Mouse (Mus musculus) layer of hippocampus, adult 8-10 months (tissue): Measurements from ENCODE around the gene Tmem216. TPM values are rescaled to one million over a fixed set of nuclear protein-coding genes. Genes with fewer than 3 reads are reported as not detected.
A peak's percentile ranks its signal among the peaks of the same experiment; 100 is the strongest.
"Not testable (repeated sequence)": the region's sequence is repeated elsewhere in the genome, so short reads cannot be mapped to it uniquely, and the experiment has no call there.

ENCODE experiments used
- DNase-seq, 2 experiments: peaks; one replicate each; pipeline ENCODE4 v3.0.0; 2022; ENCODE audit warnings: low spot score in 2 of 2
- total RNA-seq, 4 experiments: library from RNA; stranded (reverse); gene quantifications; 2 replicates each; pipeline ENCODE4 v1.2.4; 2022

Gene Tmem216
- total RNA-seq, 4 experiments from 2014 or later, result 10.1 to 14.1 (median 13.3) TPM

- DNase-seq, result no peak
These were observed 9.2 kb upstream of the Tmem216 start for GRCm38 (mm10) chr19:10565217-10565616.

- DNase-seq, result no peak
These were observed 8.2 kb upstream of the Tmem216 start for GRCm38 (mm10) chr19:10564278-10564677.

- DNase-seq, result no peak
These were observed 6.3 kb upstream of the Tmem216 start for GRCm38 (mm10) chr19:10562351-10562750.

- no peak for DNase-seq
These were observed 5.7 kb upstream of the Tmem216 start for GRCm38 (mm10) chr19:10561558-10562314.

- DNase-seq, result no peak
These were observed 4.1 kb upstream of the Tmem216 start for GRCm38 (mm10) chr19:10560108-10560507.

GRCm38 (mm10) chr19:10557837-10558375 is 1.9 kb upstream of the Tmem216 start:
- not testable (repeated sequence) for DNase-seq

- DNase-seq, result no peak
These were observed 1.4 kb upstream of the Tmem216 start for GRCm38 (mm10) chr19:10557430-10557829.

- DNase-seq, result no peak
These were observed 963 bp upstream of the Tmem216 start for GRCm38 (mm10) chr19:10557001-10557400.

- no peak for DNase-seq
These were observed 16.6 kb downstream of the Tmem216 start for GRCm38 (mm10) chr19:10539454-10539853.

- no peak for DNase-seq
These were observed 26.0 kb downstream of the Tmem216 start for GRCm38 (mm10) chr19:10530082-10530481.

GRCm38 (mm10) chr19:10525910-10526309 is 30.1 kb downstream of the Tmem216 start, which contains the start of gene Sdhaf2:
Sdhaf2 (minus strand) TSS chr19:10526142.
- no peak for DNase-seq

GRCm38 (mm10) chr19:10525106-10525901 is 30.7 kb downstream of the Tmem216 start, which contains the start of gene Cpsf7:
Cpsf7 (plus strand) TSS chr19:10525266.
- DNase-seq, result peak; percentile 85 to 88

- DNase-seq, result no peak
These were observed 31.3 kb downstream of the Tmem216 start for GRCm38 (mm10) chr19:10524784-10525105.

- no peak for DNase-seq
These were observed 32.5 kb downstream of the Tmem216 start for GRCm38 (mm10) chr19:10523483-10524080.

- no peak for DNase-seq
These were observed 34.1 kb downstream of the Tmem216 start for GRCm38 (mm10) chr19:10521926-10522325.

- DNase-seq, result no peak
These were observed 35.7 kb downstream of the Tmem216 start for GRCm38 (mm10) chr19:10520355-10520754.

- no peak for DNase-seq
These were observed 45.2 kb downstream of the Tmem216 start for GRCm38 (mm10) chr19:10510759-10511330.

- no peak for DNase-seq
These were observed 53.5 kb downstream of the Tmem216 start for GRCm38 (mm10) chr19:10502571-10502970.

GRCm38 (mm10) chr19:10500581-10500980 is 55.5 kb downstream of the Tmem216 start:
- DNase-seq, result no peak

- no peak for DNase-seq
These were observed 58.4 kb downstream of the Tmem216 start for GRCm38 (mm10) chr19:10497512-10498160.

- DNase-seq, result no peak
These were observed 59.1 kb downstream of the Tmem216 start for GRCm38 (mm10) chr19:10496976-10497375.
